Mouse (Mus musculus) hindbrain, embryonic 12.5 days (tissue): ENCODE measurements at regions not wholly inside any gene's neighbourhood (a gene's known extent, or its start where the extent isn't known, plus 50 kb on each side); places are given as distances from the start of the nearest gene placed in this dataset.
"Not testable (repeated sequence)": the region's sequence is repeated elsewhere in the genome, so short reads cannot be mapped to it uniquely, and the experiment has no call there.

Experiments used
- ATAC-seq: fragments of 200-750 bp; cut with Nextera tagmentation; 2 replicates; pipeline ENCODE4 v1.8.0; 2017; ENCODE audit warnings: moderate TSS enrichment; ENCODE audit not compliant: low FRiP score
- H3K27ac ChIP-seq: fragments of 300-500 bp; sonication (generic); 2 replicates; pipeline ENCODE4 v1.5.1; 2016; ENCODE audit warnings: mild to moderate bottlenecking
- H3K27me3 ChIP-seq: fragments of 300-500 bp; sonication (generic); 2 replicates; pipeline ENCODE4 v1.6.1; 2016; ENCODE audit warnings: mild to moderate bottlenecking
- H3K36me3 ChIP-seq: fragments of 300-500 bp; sonication (generic); 2 replicates; pipeline ENCODE4 v1.6.1; 2016; ENCODE audit warnings: mild to moderate bottlenecking
- H3K4me1 ChIP-seq: fragments of 300-500 bp; sonication (generic); 2 replicates; pipeline ENCODE4 v1.6.1; 2016
- H3K4me2 ChIP-seq: fragments of 300-500 bp; sonication (generic); replicated peaks from 2 replicates; pipeline ENCODE4 v1.6.1; 2016; ENCODE audit warnings: mild to moderate bottlenecking
- H3K4me3 ChIP-seq: fragments of 300-500 bp; sonication (generic); 2 replicates; pipeline ENCODE4 v1.5.1; 2016; ENCODE audit warnings: mild to moderate bottlenecking
- H3K9ac ChIP-seq: fragments of 300-500 bp; sonication (generic); 2 replicates; pipeline ENCODE4 v1.6.1; 2016; ENCODE audit warnings: mild to moderate bottlenecking, moderate library complexity
- H3K9me3 ChIP-seq: fragments of 300-500 bp; sonication (generic); replicated peaks from 2 replicates; pipeline ENCODE4 v1.6.1; 2016; ENCODE audit warnings: mild to moderate bottlenecking
- WGBS: fragments of 180-500 bp; shearing (Covaris S2); methylation state at CpG from one replicate; pipeline ENCODE4 v1.1.7; 2016; 5-methylcytosine and 5-hydroxymethylcytosine counted together

DNA sequence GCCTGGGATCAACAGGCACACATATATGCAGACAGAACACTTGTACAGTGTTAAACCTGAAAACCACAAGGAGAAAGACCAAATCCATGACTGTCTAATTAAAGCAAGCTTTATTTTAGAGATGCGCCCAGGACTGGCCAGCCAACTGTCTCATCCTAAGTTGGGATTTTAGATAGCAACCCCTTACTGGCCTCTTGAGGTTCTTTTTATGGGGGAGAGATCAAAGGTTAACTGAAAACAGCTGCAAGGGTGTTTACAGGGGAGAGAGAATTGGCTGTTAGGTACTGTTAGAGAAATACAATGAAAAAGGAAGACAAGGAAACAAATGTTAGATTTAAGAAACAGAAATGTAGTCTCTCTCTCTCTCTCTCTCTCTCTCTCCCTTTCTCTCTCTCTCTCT lies 202.4 kb upstream of the Thpo start:
- H3K27ac ChIP-seq, result no peak overlapping the region
- no peaks in the 10 kb centered on the region for H3K4me1 ChIP-seq
- no peaks in the 10 kb centered on the region for H3K36me3 ChIP-seq
- no peak overlapping the region for H3K4me3 ChIP-seq
- WGBS, result 77% methylated on average over 1 of the region's 1 CpGs
- no peaks in the 10 kb centered on the region for H3K27me3 ChIP-seq
- no peaks in the 10 kb centered on the region for H3K9me3 ChIP-seq
- no peak overlapping the region for H3K9ac ChIP-seq
- no peak for ATAC-seq
- H3K4me2 ChIP-seq, result no peak overlapping the region

- H3K9me3 ChIP-seq, ATAC-seq, H3K27me3 ChIP-seq, H3K4me2 ChIP-seq, H3K36me3 ChIP-seq, H3K9ac ChIP-seq, H3K4me1 ChIP-seq, H3K4me3 ChIP-seq, H3K27ac ChIP-seq: not testable (repeated sequence)
These were observed 200.5 kb upstream of the Thpo start for GRCm38 (mm10) chr16:20934846-20935245.

- not testable (repeated sequence) for H3K4me3 ChIP-seq, H3K4me1 ChIP-seq, H3K27ac ChIP-seq, H3K4me2 ChIP-seq, H3K27me3 ChIP-seq, H3K9me3 ChIP-seq, H3K9ac ChIP-seq, ATAC-seq, H3K36me3 ChIP-seq
- 91% methylated on average over 5 of the region's 5 CpGs for WGBS
These were observed 195.7 kb upstream of the Thpo start for GRCm38 (mm10) chr16:20930003-20930402.

- H3K4me2 ChIP-seq, ATAC-seq, H3K36me3 ChIP-seq, H3K27ac ChIP-seq, H3K27me3 ChIP-seq, H3K4me1 ChIP-seq, H3K9me3 ChIP-seq, H3K4me3 ChIP-seq, H3K9ac ChIP-seq: not testable (repeated sequence)
These were observed 191.5 kb upstream of the Thpo start for GRCm38 (mm10) chr16:20925776-20926175.

GRCm38 (mm10) chr16:20910864-20911263 lies 176.6 kb upstream of the Thpo start:
- not testable (repeated sequence) for H3K9ac ChIP-seq, H3K4me2 ChIP-seq, H3K9me3 ChIP-seq, H3K36me3 ChIP-seq, H3K27ac ChIP-seq, H3K4me3 ChIP-seq, H3K27me3 ChIP-seq, ATAC-seq, H3K4me1 ChIP-seq
- WGBS, result 84% methylated on average over 3 of the region's 3 CpGs

- not testable (repeated sequence) for H3K27me3 ChIP-seq, H3K4me1 ChIP-seq, H3K9ac ChIP-seq, H3K36me3 ChIP-seq, H3K27ac ChIP-seq, H3K9me3 ChIP-seq, H3K4me2 ChIP-seq, H3K4me3 ChIP-seq
- ATAC-seq, result peak; percentile 48; the same call in 1 of the 2 replicates
- WGBS, result 42% methylated on average over 18 of the region's 18 CpGs
These were observed 174.4 kb upstream of the Thpo start for GRCm38 (mm10) chr16:20908467-20909351.

GRCm38 (mm10) chr16:20895734-20896133 lies 161.4 kb upstream of the Thpo start:
- H3K4me1 ChIP-seq, result no peaks in the 10 kb centered on the region

GRCm38 (mm10) chr16:20871726-20872125 lies 137.4 kb upstream of the Thpo start:
- no peaks in the 10 kb centered on the region for H3K4me1 ChIP-seq
- H3K27me3 ChIP-seq, result no peaks in the 10 kb centered on the region

More at GRCm38 (mm10) chr16:20895734-20896133, 161.4 kb upstream of the Thpo start:
- H3K9ac ChIP-seq, result no peak overlapping the region
- H3K36me3 ChIP-seq, result no peaks in the 10 kb centered on the region
- H3K4me2 ChIP-seq, result no peak overlapping the region
- no peak overlapping the region for H3K4me3 ChIP-seq
- no peaks in the 10 kb centered on the region for H3K27me3 ChIP-seq
- H3K9me3 ChIP-seq, result no peaks in the 10 kb centered on the region
- H3K27ac ChIP-seq, result no peak overlapping the region
- 45% methylated on average over 2 of the region's 2 CpGs for WGBS
- no peak for ATAC-seq

DNA sequence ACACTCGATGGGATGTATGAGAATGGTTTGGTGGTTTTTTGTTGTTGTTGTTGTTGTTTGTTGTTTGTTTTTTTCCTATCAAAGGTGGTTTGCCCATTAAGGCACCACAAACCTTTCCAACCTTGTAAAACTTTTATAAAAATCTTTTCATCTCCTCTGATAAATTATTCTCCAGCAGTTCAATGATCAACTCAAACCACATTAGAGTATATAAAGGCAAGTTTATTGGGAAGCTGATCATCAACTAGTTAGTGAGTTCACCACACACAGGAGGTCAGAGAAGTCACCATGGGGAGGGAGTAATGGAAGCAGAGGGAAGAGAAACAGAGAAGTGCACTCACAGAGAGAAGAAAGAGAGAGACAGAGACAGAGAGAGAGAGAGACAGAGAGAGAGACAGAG lies 132.5 kb upstream of the Thpo start:
- no peaks in the 10 kb centered on the region for H3K9me3 ChIP-seq
- no peaks in the 10 kb centered on the region for H3K4me1 ChIP-seq
- no peak overlapping the region for H3K27ac ChIP-seq
- H3K27me3 ChIP-seq, result no peaks in the 10 kb centered on the region
- no peak overlapping the region for H3K4me3 ChIP-seq
- WGBS, result 94% methylated on average over 1 of the region's 1 CpGs
- H3K36me3 ChIP-seq, result no peaks in the 10 kb centered on the region
- H3K4me2 ChIP-seq, result no peak overlapping the region
- H3K9ac ChIP-seq, result no peak overlapping the region
- no peak for ATAC-seq

More at GRCm38 (mm10) chr16:20871726-20872125, 137.4 kb upstream of the Thpo start:
- no peak for ATAC-seq
- no peak overlapping the region for H3K27ac ChIP-seq
- no peak overlapping the region for H3K4me3 ChIP-seq
- no peaks in the 10 kb centered on the region for H3K36me3 ChIP-seq
- no peak overlapping the region for H3K4me2 ChIP-seq
- 52% methylated on average over 1 of the region's 1 CpGs for WGBS
- H3K9me3 ChIP-seq, result no peaks in the 10 kb centered on the region
- no peak overlapping the region for H3K9ac ChIP-seq

- whole genome bisulfite sequencing, result 96% methylated on average over 4 of the region's 4 CpGs
- Histone ChIP-seq H3K4me1 (no peaks in the 10 kb centered on the region), H3K27me3 (no peaks in the 10 kb centered on the region), H3K9me3 (no peaks in the 10 kb centered on the region), H3K4me2 (no peak overlapping the region), H3K36me3 (no peaks in the 10 kb centered on the region), H3K27ac (no peak overlapping the region), H3K9ac (no peak overlapping the region), H3K4me3 (no peak overlapping the region)
- ATAC-seq, result no peak
These were observed 126.9 kb upstream of the Thpo start for GRCm38 (mm10) chr16:20861256-20861655.

GRCm38 (mm10) chr16:20860606-20861005 lies 126.3 kb upstream of the Thpo start:
- not testable (repeated sequence) for H3K4me2 ChIP-seq, H3K27ac ChIP-seq, H3K36me3 ChIP-seq, ATAC-seq, H3K27me3 ChIP-seq, H3K4me3 ChIP-seq, H3K4me1 ChIP-seq, H3K9me3 ChIP-seq, H3K9ac ChIP-seq
- whole genome bisulfite sequencing, result 88% methylated on average over 3 of the region's 3 CpGs

- H3K4me3 ChIP-seq, result no peak overlapping the region
- no peak overlapping the region for H3K4me2 ChIP-seq
- no peak overlapping the region for H3K9ac ChIP-seq
- no peak for ATAC-seq
- H3K27ac ChIP-seq, result no peak overlapping the region
- H3K36me3 ChIP-seq, result no peaks in the 10 kb centered on the region
- WGBS, result 76% methylated on average over 1 of the region's 1 CpGs
- H3K4me1 ChIP-seq, result no peaks in the 10 kb centered on the region
- H3K9me3 ChIP-seq, result no peaks in the 10 kb centered on the region
- H3K27me3 ChIP-seq, result no peaks in the 10 kb centered on the region
These were observed 120.4 kb upstream of the Thpo start for GRCm38 (mm10) chr16:20854696-20855213.

DNA sequence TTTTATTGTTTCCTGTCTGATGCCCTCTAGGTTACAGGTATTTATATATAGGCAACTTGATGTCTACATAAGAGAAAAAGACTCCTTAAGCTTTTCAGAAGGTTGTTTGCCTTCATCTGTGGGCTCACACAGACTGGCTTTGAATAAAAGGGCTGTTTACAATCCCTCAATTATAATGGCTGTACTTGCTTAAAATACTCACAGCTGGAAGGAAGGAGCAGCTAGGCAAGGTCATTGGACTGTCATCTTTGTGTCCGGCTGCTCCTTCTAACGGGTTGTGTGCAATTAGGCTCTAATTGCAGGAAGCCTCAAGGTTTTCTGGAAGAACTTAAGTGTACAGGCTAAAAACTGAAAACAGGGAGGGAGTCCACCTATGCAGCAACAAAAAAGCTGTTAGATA lies 103.8 kb upstream of the Thpo start:
- no peak for ATAC-seq
- Histone ChIP-seq H3K4me1 (peaks cover 4% of the 10 kb centered on the region; the same call in 1 of the 2 replicates), H3K27ac (no peak overlapping the region), H3K9ac (no peak overlapping the region), H3K27me3 (no peaks in the 10 kb centered on the region), H3K4me3 (no peak overlapping the region), H3K4me2 (no peak overlapping the region), H3K9me3 (no peaks in the 10 kb centered on the region), H3K36me3 (no peaks in the 10 kb centered on the region)
- 43% methylated on average over 2 of the region's 2 CpGs for WGBS
